Mouse (Mus musculus) liver, postnatal 0 days (tissue): ENCODE results near the gene Plxnb1.

Experiments
- CTCF ChIP-seq: sonication (generic); IDR thresholded peaks from 2 replicates; pipeline ENCODE4 v1.5.1; 2016; ENCODE audit warnings: antibody characterized with exemption, low read depth
- EP300 ChIP-seq: IDR thresholded peaks from 2 replicates; pipeline ENCODE4 v1.6.1; 2016; ENCODE audit warnings: antibody characterized with exemption, low read depth, mild to moderate bottlenecking

- TF ChIP-seq CTCF (no peak), EP300 (peak; percentile 37; the same call in 1 of the 2 replicates)
Measured at GRCm38 (mm10) chr9:109094553-109095136, 544 bp upstream of the Plxnb1 start.
